Mouse (Mus musculus) left cerebral cortex, postnatal 4 days (tissue): ENCODE data around the gene Ddx28. TPM values are rescaled to one million over a fixed set of nuclear protein-coding genes. Genes with fewer than 3 reads are reported as not detected.

ENCODE experiments used
- DNase-seq: peaks from one replicate; pipeline ENCODE4 v3.0.0-alpha.2; 2022
- intact Hi-C: fragments of 180-260 bp; cut with DNase I; formaldehyde crosslinking; loops from one replicate; pipeline ENCODE4 v1.15.1; 2025
- total RNA-seq, 2 experiments: library from RNA; stranded (reverse); gene quantifications; 2 replicates each; pipeline ENCODE4 v1.2.3; 2021

Ddx28 gene
- total RNA-seq = 10 to 100 TPM; 14.4 to 15.3 TPM

- no peak for DNase-seq
- intact Hi-C loops = no loop called here
Measured at GRCm38 (mm10) chr8:106011643-106011986, at the start of gene Ddx28. Gene Ddx28, minus strand, starts transcription at chr8:106011882.

- DNase-seq = no peak
- intact Hi-C loops = no loop called here
Measured at GRCm38 (mm10) chr8:106060521-106060920, 48.8 kb upstream of the Ddx28 start.

- DNase-seq = peak; percentile 47
- intact Hi-C loops = no loop called here
Measured at GRCm38 (mm10) chr8:106059613-106060371, 48.1 kb upstream of the Ddx28 start.

- intact Hi-C loops = no loop called here
- DNase-seq = peak; percentile 97
Measured at GRCm38 (mm10) chr8:106058731-106059612, 47.3 kb upstream of the Ddx28 start, which contains the start of gene Nfatc3. Gene Nfatc3, plus strand, starts transcription at chr8:106058840.

- intact Hi-C loops = no loop called here
- DNase-seq = no peak
Measured at GRCm38 (mm10) chr8:106056455-106056982, 44.8 kb upstream of the Ddx28 start.

GRCm38 (mm10) chr8:106055038-106055437 lies 43.4 kb upstream of the Ddx28 start:
- intact Hi-C loops = no loop called here

GRCm38 (mm10) chr8:106054190-106054811 lies 42.6 kb upstream of the Ddx28 start:
- DNase-seq = no peak
- intact Hi-C loops = no loop called here

More at GRCm38 (mm10) chr8:106055038-106055437, 43.4 kb upstream of the Ddx28 start:
- DNase-seq = peak; percentile 72

DNA sequence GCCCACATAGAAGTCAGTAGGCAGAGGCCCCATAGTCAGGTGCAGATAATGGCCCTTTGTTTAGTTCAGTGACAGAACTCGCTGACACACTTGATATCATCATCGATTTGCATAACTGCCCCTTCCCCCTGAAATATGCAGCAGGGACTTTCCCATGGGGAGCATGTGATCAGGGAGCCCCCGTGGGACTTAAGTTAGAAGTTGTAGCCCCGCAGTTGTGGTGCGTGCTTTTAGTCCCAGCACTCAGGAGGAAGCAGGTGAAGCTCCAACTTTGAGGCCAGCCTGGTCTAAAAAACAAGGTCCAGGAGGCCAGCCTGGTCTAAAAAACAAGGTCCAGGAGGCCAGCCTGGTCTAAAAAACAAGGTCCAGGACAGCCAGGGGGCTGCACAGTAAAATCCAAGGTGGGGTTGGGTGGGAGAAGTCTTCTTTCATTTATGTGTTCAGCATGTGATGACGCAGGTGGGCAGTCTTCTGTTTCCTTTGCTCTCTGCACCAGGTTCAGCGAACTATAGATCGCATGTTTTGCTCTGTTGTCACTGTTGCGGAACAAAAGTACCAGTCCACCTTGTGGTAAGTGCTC lies 40.9 kb upstream of the Ddx28 start:
- intact Hi-C loops = no loop called here

GRCm38 (mm10) chr8:106051068-106051467 lies 39.4 kb upstream of the Ddx28 start:
- no peak for DNase-seq
- intact Hi-C loops = no loop called here

More for the DNA sequence above, 40.9 kb upstream of the Ddx28 start:
- DNase-seq = no peak

DNA sequence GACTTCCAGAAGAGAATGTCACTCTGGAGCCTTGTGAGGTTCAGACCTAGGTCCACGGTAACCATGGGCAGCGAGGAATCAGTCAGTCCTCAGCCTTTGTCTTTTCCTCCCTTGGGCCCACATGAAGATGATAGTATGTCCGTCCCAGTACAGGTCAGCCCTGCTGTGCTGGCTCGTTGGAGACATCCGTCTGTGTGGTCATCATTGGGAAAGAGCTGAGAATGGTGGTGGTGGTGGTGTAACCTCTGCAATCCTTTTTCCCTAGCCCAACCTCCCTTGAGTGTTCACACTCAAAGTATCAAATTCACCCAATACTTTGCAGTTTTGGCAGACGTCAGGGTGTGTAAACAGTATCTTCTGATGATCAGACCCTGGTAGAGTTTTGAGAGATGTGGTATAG lies 38.2 kb upstream of the Ddx28 start:
- no peak for DNase-seq
- intact Hi-C loops = no loop called here

DNA sequence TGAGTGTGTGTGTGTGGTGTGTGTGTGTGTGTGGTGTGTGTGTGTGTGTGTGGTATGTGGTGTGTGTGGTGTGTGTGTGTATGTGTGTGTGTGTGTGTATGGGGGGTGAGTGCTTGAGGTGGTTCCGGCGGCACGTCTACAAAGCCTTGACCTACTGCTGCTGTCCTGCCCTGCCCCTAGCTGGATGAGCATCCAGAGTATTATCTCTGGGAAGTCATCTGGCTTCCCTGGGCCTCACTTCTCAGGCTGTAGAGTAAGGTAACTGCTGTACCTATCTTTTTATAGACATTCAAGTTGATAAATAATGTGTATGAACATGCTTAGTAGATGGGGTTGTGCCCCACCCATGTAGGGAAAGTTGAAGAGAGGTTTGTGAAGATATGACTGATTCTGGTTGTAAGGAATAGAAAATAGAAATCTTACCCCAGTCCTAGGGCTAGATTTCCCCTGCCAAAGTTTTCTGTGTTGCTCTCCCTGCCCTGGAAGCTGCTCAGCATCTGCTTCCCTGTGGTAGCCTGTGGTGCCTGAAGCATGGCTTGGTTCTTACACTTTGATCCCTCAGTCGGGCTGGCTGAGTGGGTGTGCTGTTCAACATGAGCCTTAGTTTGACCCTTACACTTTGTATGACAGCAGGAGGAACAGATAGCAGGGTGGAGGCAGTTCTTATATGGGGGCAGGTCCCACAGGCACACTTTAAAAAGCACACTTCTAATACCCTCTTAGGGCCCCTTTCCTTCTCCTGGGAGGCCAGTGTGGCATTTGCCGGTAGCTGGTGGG lies 36.4 kb upstream of the Ddx28 start:
- DNase-seq = no peak
- intact Hi-C loops = no loop called here

- DNase-seq = no peak
- intact Hi-C loops = no loop called here
Measured at GRCm38 (mm10) chr8:106046872-106047559, 35.3 kb upstream of the Ddx28 start.

DNA sequence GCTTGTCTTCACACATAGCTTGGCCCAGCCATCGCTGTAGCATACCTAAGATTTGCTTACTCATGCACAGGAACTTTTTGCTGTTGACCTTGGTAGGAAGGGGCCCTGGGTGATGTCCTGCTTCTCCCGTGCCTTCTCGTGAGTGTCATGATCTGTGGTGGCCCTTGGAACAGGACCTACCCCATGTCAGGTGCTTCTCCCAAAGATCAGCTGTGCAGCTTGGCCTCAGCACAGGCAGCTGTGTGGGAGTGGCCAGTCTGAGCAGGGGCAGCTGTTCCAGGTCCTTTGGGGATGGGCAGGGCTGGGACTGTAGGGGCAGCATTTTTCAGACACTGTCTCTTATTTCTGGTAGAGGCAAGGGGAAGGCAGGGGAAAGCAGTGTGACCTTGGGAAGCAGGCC lies 32.5 kb upstream of the Ddx28 start:
- DNase-seq = no peak
- intact Hi-C loops = no loop called here

DNA sequence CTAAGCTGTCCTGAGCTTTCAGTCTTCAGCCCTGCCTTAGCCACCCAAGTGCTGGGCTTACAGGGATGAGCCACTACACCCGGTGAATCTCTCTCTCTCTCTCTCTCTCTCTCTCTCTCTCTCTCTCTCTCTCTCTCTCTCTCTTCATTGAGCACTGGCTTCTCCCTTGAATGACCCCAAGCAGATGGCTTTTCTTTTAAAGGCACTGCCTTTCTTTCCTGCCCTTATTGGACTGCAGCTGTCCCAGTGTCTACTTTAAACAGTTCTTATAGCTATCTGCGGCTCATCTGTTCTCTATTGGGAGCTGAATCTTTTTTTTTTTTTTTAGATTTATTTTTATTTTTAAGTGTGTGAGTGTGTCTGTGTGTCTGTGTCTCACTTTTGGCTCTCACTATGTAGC lies 31.4 kb upstream of the Ddx28 start:
- DNase-seq = no peak
- intact Hi-C loops = no loop called here

DNA sequence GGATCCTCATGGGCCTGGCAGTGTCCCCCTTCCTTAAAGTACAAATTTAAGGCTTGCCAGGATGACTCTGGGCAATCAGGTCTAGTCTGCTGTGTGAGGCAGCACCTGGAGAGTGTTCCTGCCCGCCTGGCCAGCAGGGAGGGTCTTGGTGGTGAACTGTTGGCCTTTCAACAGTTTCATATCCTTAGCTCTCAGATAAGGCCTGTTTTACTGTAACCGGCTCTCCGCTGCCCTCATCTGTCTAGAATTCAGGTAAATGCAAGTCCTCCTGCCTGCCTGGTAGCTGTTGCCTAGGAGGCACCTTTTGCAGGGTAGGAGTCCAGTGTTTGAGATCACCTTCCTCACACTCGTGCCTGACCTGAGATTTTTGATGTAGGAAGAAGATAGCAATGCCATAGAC lies 28.5 kb upstream of the Ddx28 start:
- no peak for DNase-seq
- intact Hi-C loops = no loop called here

DNA sequence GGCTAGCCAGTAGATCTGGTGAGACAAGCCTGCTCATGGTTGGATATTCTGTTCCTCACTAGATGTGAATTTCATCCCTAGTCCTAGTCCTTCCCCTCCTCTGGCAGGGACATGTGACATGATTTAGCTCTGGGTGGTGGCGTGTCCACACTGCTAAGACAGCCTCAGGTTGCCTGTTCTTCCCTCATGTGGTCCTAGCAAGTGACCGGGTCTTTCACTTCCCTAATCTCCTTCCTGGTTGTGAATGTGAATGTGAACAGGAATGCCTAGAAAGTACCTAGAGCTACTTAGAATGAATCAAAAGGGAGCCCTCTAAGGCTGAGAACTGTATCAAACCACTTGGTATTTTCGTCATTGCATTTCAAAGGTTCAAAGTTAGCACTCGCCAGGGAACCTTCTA lies 27.9 kb upstream of the Ddx28 start:
- DNase-seq = no peak
- intact Hi-C loops = no loop called here

- intact Hi-C loops = no loop called here
- no peak for DNase-seq
Measured at GRCm38 (mm10) chr8:106038721-106039120, 27.0 kb upstream of the Ddx28 start.

DNA sequence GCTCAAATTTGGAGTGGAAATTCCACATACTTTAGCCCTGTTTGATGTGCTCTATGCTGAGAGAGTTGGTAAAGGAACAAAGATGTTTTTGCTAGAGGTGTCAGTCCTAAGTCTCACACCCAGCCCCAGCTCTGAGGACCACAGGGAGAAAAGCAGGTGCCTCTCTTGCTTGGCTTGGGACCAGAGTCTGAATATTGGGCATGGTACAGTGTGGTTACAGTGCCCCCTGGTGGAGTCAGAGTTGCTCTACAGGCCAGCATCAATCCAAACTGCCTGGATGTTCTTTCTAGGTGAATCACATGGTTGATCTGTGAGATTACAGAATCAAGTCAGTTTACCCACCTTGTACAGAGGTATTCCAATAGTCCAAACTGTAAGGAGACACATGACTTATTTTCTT lies 10.8 kb upstream of the Ddx28 start:
- peak; percentile 75 for DNase-seq
- intact Hi-C loops = loop anchor here (10.0 kb wide), 1 partner anchor 128 kb away; the partner anchor contains the start of gene Nrn1l

- intact Hi-C loops = no loop called here
- no peak for DNase-seq
Measured at GRCm38 (mm10) chr8:106018039-106018438, 6.4 kb upstream of the Ddx28 start.
